In genomic region chr19:58889306-58890038, GRCm38 (mm10) we compare ENCODE assay signal across 18 mouse cellular contexts. TPM values are rescaled to one million over a fixed set of nuclear protein-coding genes. Genes with fewer than 3 reads are reported as not detected.
A peak's percentile ranks its signal among the peaks of the same experiment; 100 is the strongest.
DNase-seq lines count a peak whose midpoint lies in the region; ATAC-seq lines count a peak whose summit lies in the region.
"Had no signal": no experiment of that assay in that cellular context is flagged by ENCODE, and none has a peak within 500 bp of the region (broad histone marks: within the 10 kb centered on the region; RNA-seq: fewer than 3 reads in every experiment).

No protein-coding gene starts in this region.

- no peak overlapping the region for H3K4me2 ChIP-seq in forebrain, embryonic 13.5 days
- H3K4me2 ChIP-seq in forebrain, embryonic 16.5 days (ENCODE audit: low read length), result no peak overlapping the region
- H3K4me2 ChIP-seq in hindbrain, embryonic 11.5 days (replicated peaks; ENCODE audit: low read depth, low read length), result no peak overlapping the region
- no peak overlapping the region for H3K4me2 ChIP-seq in neural tube, embryonic 14.5 days (ENCODE audit: low read depth, low read length)
- H3K4me2 ChIP-seq: heart, embryonic 15.5 days; intestine, embryonic 15.5 days; stomach, embryonic 15.5 days had no signal

- no peaks in the 10 kb centered on the region for H3K36me3 ChIP-seq in forebrain, embryonic 13.5 days (ENCODE audit: poor library complexity, severe bottlenecking)
- no peaks in the 10 kb centered on the region for H3K36me3 ChIP-seq in forebrain, embryonic 16.5 days (ENCODE audit: control insufficient read depth, insufficient read depth)
- H3K36me3 ChIP-seq in hindbrain, embryonic 11.5 days (ENCODE audit: control insufficient read depth, insufficient read depth, low read length), result no peaks in the 10 kb centered on the region
- H3K36me3 ChIP-seq in midbrain, embryonic 10.5 days, result no peaks in the 10 kb centered on the region
- no peaks in the 10 kb centered on the region for H3K36me3 ChIP-seq in neural tube, embryonic 14.5 days (ENCODE audit: control insufficient read depth, insufficient read depth, low read length)
- H3K36me3 ChIP-seq: heart, embryonic 15.5 days; intestine, embryonic 15.5 days; stomach, embryonic 15.5 days had no signal

- ATAC-seq in forebrain, embryonic 13.5 days, result no peak; the same call in 1 of the 2 replicates
- no peak for ATAC-seq in forebrain, embryonic 16.5 days
- peak; percentile 66; the same call in 1 of the 2 replicates for ATAC-seq in hindbrain, embryonic 11.5 days (ENCODE audit: low FRiP score)
- peak; percentile 89 for ATAC-seq in neural tube, embryonic 14.5 days (ENCODE audit: low read depth)
- ATAC-seq: intestine, embryonic 15.5 days had no signal

- no peak overlapping the region for H3K4me3 ChIP-seq in forebrain, embryonic 13.5 days
- H3K4me3 ChIP-seq in forebrain, embryonic 16.5 days (replicated peaks; ENCODE audit: low read length), result no peak overlapping the region
- no peak overlapping the region for H3K4me3 ChIP-seq in hindbrain, embryonic 11.5 days (ENCODE audit: low read depth, low read length)
- H3K4me3 ChIP-seq in midbrain, embryonic 10.5 days, result no peak overlapping the region
- H3K4me3 ChIP-seq in neural tube, embryonic 14.5 days (ENCODE audit: low read depth, low read length), result no peak overlapping the region
- H3K4me3 ChIP-seq: erythroblast, embryonic 14.5 days; heart, embryonic 15.5 days; intestine, embryonic 15.5 days; stomach, embryonic 15.5 days had no signal

- peak overlapping the region; percentile 51; the same call in 1 of the 2 replicates for H3K27ac ChIP-seq in forebrain, embryonic 13.5 days
- H3K27ac ChIP-seq in forebrain, embryonic 16.5 days (ENCODE audit: low read length), result no peak overlapping the region
- peak overlapping the region; percentile 77 for H3K27ac ChIP-seq in hindbrain, embryonic 11.5 days (ENCODE audit: low read depth, low read length)
- peak overlapping the region; percentile 23; the same call in 1 of the 2 replicates for H3K27ac ChIP-seq in midbrain, embryonic 10.5 days (replicated peaks)
- H3K27ac ChIP-seq in neural tube, embryonic 14.5 days (ENCODE audit: low read depth, low read length), result peak overlapping the region; percentile 80
- H3K27ac ChIP-seq: heart, embryonic 15.5 days; intestine, embryonic 15.5 days; liver, embryonic 14.5 days; stomach, embryonic 15.5 days had no signal

- no peaks in the 10 kb centered on the region for H3K27me3 ChIP-seq in forebrain, embryonic 13.5 days
- H3K27me3 ChIP-seq in forebrain, embryonic 16.5 days (replicated peaks; ENCODE audit: control insufficient read depth, insufficient read depth, low read length), result no peaks in the 10 kb centered on the region
- no peaks in the 10 kb centered on the region for H3K27me3 ChIP-seq in hindbrain, embryonic 11.5 days (ENCODE audit: control insufficient read depth, insufficient read depth, low read length)
- H3K27me3 ChIP-seq in midbrain, embryonic 10.5 days (ENCODE audit: low read depth, poor library complexity, severe bottlenecking), result no peaks in the 10 kb centered on the region
- H3K27me3 ChIP-seq in neural tube, embryonic 14.5 days (ENCODE audit: control insufficient read depth, insufficient read depth, low read length), result no peaks in the 10 kb centered on the region
- H3K27me3 ChIP-seq: heart, embryonic 15.5 days; intestine, embryonic 15.5 days; stomach, embryonic 15.5 days had no signal

- H3K9ac ChIP-seq in forebrain, embryonic 13.5 days, result no peak overlapping the region
- H3K9ac ChIP-seq in forebrain, embryonic 16.5 days (replicated peaks; ENCODE audit: low read depth, low read length), result no peak overlapping the region
- H3K9ac ChIP-seq in hindbrain, embryonic 11.5 days (ENCODE audit: low read depth, low read length), result no peak overlapping the region
- H3K9ac ChIP-seq in neural tube, embryonic 14.5 days (replicated peaks; ENCODE audit: low read depth, low read length), result 0 out of 2 replicates have a peak overlapping the region, but pooled peaks have one; percentile 25
- H3K9ac ChIP-seq: heart, embryonic 15.5 days; intestine, embryonic 15.5 days; liver, embryonic 14.5 days; stomach, embryonic 15.5 days had no signal

- no peaks in the 10 kb centered on the region for H3K9me3 ChIP-seq in forebrain, embryonic 13.5 days (replicated peaks)
- H3K9me3 ChIP-seq in forebrain, embryonic 16.5 days (ENCODE audit: control insufficient read depth, low read length), result no peaks in the 10 kb centered on the region
- H3K9me3 ChIP-seq in hindbrain, embryonic 11.5 days (ENCODE audit: control insufficient read depth, low read length), result no peaks in the 10 kb centered on the region
- no peaks in the 10 kb centered on the region for H3K9me3 ChIP-seq in midbrain, embryonic 10.5 days (replicated peaks)
- no peaks in the 10 kb centered on the region for H3K9me3 ChIP-seq in neural tube, embryonic 14.5 days (ENCODE audit: control insufficient read depth, low read length)
- H3K9me3 ChIP-seq: heart, embryonic 15.5 days; intestine, embryonic 15.5 days; stomach, embryonic 15.5 days had no signal

- H3K4me1 ChIP-seq in forebrain, embryonic 13.5 days, result no peaks in the 10 kb centered on the region; the same call in 1 of the 2 replicates
- no peaks in the 10 kb centered on the region for H3K4me1 ChIP-seq in forebrain, embryonic 16.5 days (replicated peaks; ENCODE audit: control insufficient read depth, insufficient read depth, low read length)
- H3K4me1 ChIP-seq in hindbrain, embryonic 11.5 days (replicated peaks; ENCODE audit: control insufficient read depth, insufficient read depth, low read length), result no peaks in the 10 kb centered on the region
- peaks cover 4% of the 10 kb centered on the region; the same call in 1 of the 2 replicates for H3K4me1 ChIP-seq in midbrain, embryonic 10.5 days
- peaks cover 15% of the 10 kb centered on the region for H3K4me1 ChIP-seq in neural tube, embryonic 14.5 days (ENCODE audit: control insufficient read depth, insufficient read depth, low read length)
- H3K4me1 ChIP-seq: heart, embryonic 15.5 days; intestine, embryonic 15.5 days; stomach, embryonic 15.5 days had no signal

- 72% methylated on average over 8 of the region's 8 CpGs for WGBS in forebrain, embryonic 13.5 days
- whole genome bisulfite sequencing in forebrain, embryonic 16.5 days, result 66% methylated on average over 8 of the region's 8 CpGs
- 62% methylated on average over 8 of the region's 8 CpGs for whole genome bisulfite sequencing in hindbrain, embryonic 11.5 days
- 81% methylated on average over 8 of the region's 8 CpGs for WGBS in midbrain, embryonic 10.5 days
- 31% methylated on average over 8 of the region's 8 CpGs for WGBS in neural tube, embryonic 14.5 days

- DNase-seq in hindbrain, embryonic 11.5 days (ENCODE audit: low spot score), result peak; percentile 42
- no peak for DNase-seq in midbrain, embryonic 10.5 days (ENCODE audit: low spot score)
- DNase-seq in left cerebral cortex, adult 8-10 months (ENCODE audit: low spot score in 2 of 2), result no peak
- no peak for DNase-seq in gastrocnemius, adult 18-20 months (ENCODE audit: low spot score)
- DNase-seq in frontal cortex, postnatal 25 days (ENCODE audit: low spot score in 2 of 2), result no peak
- DNase-seq: cerebellum, adult 18-20 months; kidney, postnatal 36 days; left cerebral cortex, postnatal 4 days; lung, postnatal 10 days; thymus, postnatal 4 days had no signal

RNA-seq across cellular contexts. Expression of gene Eno4, which starts 53.8 kb away (rescaled TPM):
- 1.5 and 1.7 TPM in 2 replicates for polyA plus RNA-seq in forebrain, embryonic 13.5 days (2015; fragmentation: Nextera tagmentation; extraction: Ambion mirVana)
- polyA plus RNA-seq in forebrain, embryonic 16.5 days (2015; fragmentation: Nextera tagmentation; extraction: Ambion mirVana), result 1.6 and 1.7 TPM in 2 replicates
- 0.54 and 0.99 TPM in 2 replicates for polyA plus RNA-seq in hindbrain, embryonic 11.5 days (2014; fragmentation: Nextera tagmentation; extraction: Ambion mirVana)
- 0.43 and 0.54 TPM in 2 replicates for polyA plus RNA-seq in midbrain, embryonic 10.5 days (2016; fragmentation: Nextera tagmentation; extraction: Ambion mirVana)
- 0.93 and 1.2 TPM in 2 replicates for polyA plus RNA-seq in neural tube, embryonic 14.5 days (2014; fragmentation: Nextera tagmentation; extraction: Ambion mirVana)
- total RNA-seq in left cerebral cortex, adult 8-10 months (2022), result 1 to 10 TPM; 2.2 to 3.0 (median 2.7) TPM
- not detected for total RNA-seq in gastrocnemius, adult 18-20 months (2021)
- polyA plus RNA-seq: erythroblast, embryonic 14.5 days had no signal

RNA-seq across cellular contexts. Expression of gene Hspa12a, which starts 54.0 kb away (rescaled TPM):
- 18.7 and 19.0 TPM in 2 replicates for polyA plus RNA-seq in forebrain, embryonic 13.5 days (2015; fragmentation: Nextera tagmentation; extraction: Ambion mirVana)
- polyA plus RNA-seq in forebrain, embryonic 16.5 days (2015; fragmentation: Nextera tagmentation; extraction: Ambion mirVana), result 67.5 and 69.7 TPM in 2 replicates
- polyA plus RNA-seq in hindbrain, embryonic 11.5 days (2014; fragmentation: Nextera tagmentation; extraction: Ambion mirVana), result 14.5 and 15.7 TPM in 2 replicates
- 10.8 and 15.3 TPM in 2 replicates for polyA plus RNA-seq in midbrain, embryonic 10.5 days (2016; fragmentation: Nextera tagmentation; extraction: Ambion mirVana)
- 45.3 and 53.9 TPM in 2 replicates for polyA plus RNA-seq in neural tube, embryonic 14.5 days (2014; fragmentation: Nextera tagmentation; extraction: Ambion mirVana)
- total RNA-seq in left cerebral cortex, adult 8-10 months (2022), result 100 to 1,000 TPM; 180 to 214 (median 195) TPM
- total RNA-seq in gastrocnemius, adult 18-20 months (2021), result 1 to 10 TPM; 4.3 to 4.7 TPM
- polyA plus RNA-seq: erythroblast, embryonic 14.5 days had no signal

Comparison
In these comparisons a context has a peak if more than half of its experiments do, and no peak if none do; other contexts are left out.
1. ATAC-seq: peak in hindbrain, embryonic 11.5 days (single experiment) and neural tube, embryonic 14.5 days (single experiment); none in forebrain, embryonic 13.5 days (single experiment) and forebrain, embryonic 16.5 days (single experiment).